Comparison of ENCODE assay signal across 8 mouse cellular contexts in the genomic region with DNA sequence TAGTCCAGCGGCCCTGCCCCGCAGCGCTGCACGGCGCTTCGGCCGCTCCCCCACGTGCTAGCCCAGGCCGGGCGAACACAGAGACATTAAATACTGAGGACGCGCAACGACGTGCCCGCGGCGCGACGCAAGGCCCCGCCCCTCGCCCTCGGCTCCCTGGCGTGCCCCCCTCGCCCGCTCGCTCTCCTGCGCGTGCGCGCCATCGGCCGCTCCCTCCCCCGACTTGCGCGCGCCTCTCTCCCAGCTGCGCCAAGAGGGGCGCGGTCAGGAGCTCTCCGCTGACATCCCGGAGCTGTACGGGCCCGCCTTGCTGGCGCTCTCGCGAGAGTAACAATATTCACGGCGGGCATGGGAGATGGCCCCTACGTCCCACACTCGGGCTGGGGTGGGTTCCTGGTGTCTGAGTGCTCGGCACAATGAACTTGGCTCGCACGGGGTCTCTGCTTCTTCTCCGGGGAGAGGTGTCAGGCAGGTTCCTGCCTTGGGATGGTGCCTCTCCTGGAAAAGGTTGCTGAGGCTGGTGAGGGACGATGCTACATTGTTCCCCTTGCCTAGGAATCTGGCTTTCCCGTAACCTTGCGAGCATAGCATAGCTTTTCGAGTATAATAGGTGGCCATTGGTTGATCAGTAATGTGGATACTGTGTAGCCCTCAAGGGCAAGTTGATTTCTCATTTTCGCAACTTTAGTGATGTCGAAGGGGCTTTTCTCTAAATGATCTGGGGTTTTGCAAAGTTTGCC. TPM values are rescaled to one million over a fixed set of nuclear protein-coding genes. Genes with fewer than 3 reads are reported as not detected.
DNase-seq lines count a peak whose midpoint lies in the region; ATAC-seq and TF ChIP-seq lines count a peak whose summit lies in the region.

TSS of gene Akap1 (minus strand) at position 129 of the 740 bp plus-strand sequence.

- peak; percentile 88 for DNase-seq in MEL-GATA-1-ER (ENCODE audit: extremely low read depth, low read depth)
- DNase-seq in cerebellum, adult 8-10 months = peak; percentile 96
- DNase-seq in hindbrain, embryonic 10.5 days (ENCODE audit: low spot score) = peak; percentile 98
- DNase-seq in layer of hippocampus, adult 9-11 months = peak; percentile 98
- peak; percentile 98 for DNase-seq in lung, postnatal 0 days (ENCODE audit: low spot score)
- DNase-seq in ovary, postnatal 36 days (ENCODE audit: low spot score) = peak; percentile 99
- DNase-seq in thymus, postnatal 25 days = peak; percentile 97

- peak within 1 kb of the TSS; percentile 71 for H3K9ac ChIP-seq in lung, postnatal 0 days (replicated peaks; ENCODE audit: low read depth)

- H3K27ac ChIP-seq in hindbrain, embryonic 10.5 days = peak within 1 kb of the TSS; percentile 96
- H3K27ac ChIP-seq in lung, postnatal 0 days (ENCODE audit: low read length) = peak within 1 kb of the TSS; percentile 81

- 1% methylated on average over 60 of the region's 60 CpGs for WGBS in hindbrain, embryonic 10.5 days
- WGBS in lung, postnatal 0 days = 5% methylated on average over 57 of the region's 60 CpGs

- ATAC-seq in frontal cortex, adult (ENCODE audit: low TSS enrichment) = peak; percentile 96
- ATAC-seq in lung, postnatal 0 days = peak; percentile 97

- H3K4me3 ChIP-seq in hindbrain, embryonic 10.5 days = peak within 1 kb of the TSS; percentile 75
- H3K4me3 ChIP-seq in lung, postnatal 0 days (ENCODE audit: low read depth, low read length) = peak within 1 kb of the TSS; percentile 66

- H3K9me3 ChIP-seq in hindbrain, embryonic 10.5 days = no peaks in the 10 kb centered on the region
- no peaks in the 10 kb centered on the region for H3K9me3 ChIP-seq in lung, postnatal 0 days (ENCODE audit: low read length)

- no peaks in the 10 kb centered on the region for H3K36me3 ChIP-seq in hindbrain, embryonic 10.5 days
- H3K36me3 ChIP-seq in lung, postnatal 0 days (ENCODE audit: insufficient read depth, low read length) = no peaks in the 10 kb centered on the region

- peaks cover 21% of the 10 kb centered on the region; the same call in 1 of the 2 replicates for H3K27me3 ChIP-seq in hindbrain, embryonic 10.5 days (ENCODE audit: insufficient read depth, poor library complexity, severe bottlenecking)
- H3K27me3 ChIP-seq in lung, postnatal 0 days (replicated peaks; ENCODE audit: insufficient read depth, low read length) = no peaks in the 10 kb centered on the region

- peaks cover 44% of the 10 kb centered on the region for H3K4me1 ChIP-seq in hindbrain, embryonic 10.5 days (replicated peaks)
- peaks cover 10% of the 10 kb centered on the region; the same call in 1 of the 2 replicates for H3K4me1 ChIP-seq in lung, postnatal 0 days (ENCODE audit: insufficient read depth, low read depth, low read length)

- peak within 1 kb of the TSS; percentile 99 for H3K4me2 ChIP-seq in lung, postnatal 0 days (replicated peaks; ENCODE audit: low read depth, low read length)

- TF ChIP-seq CTCF in lung, postnatal 0 days (IDR thresholded peaks at IDR 0.05) = no peak

- no peak for TF ChIP-seq EP300 in lung, postnatal 0 days (IDR thresholded peaks at IDR 0.05)

RNA-seq across cellular contexts. Expression of gene Akap1, which starts in this region (rescaled TPM):
- 17.7 and 19.6 TPM in 2 replicates for polyA plus RNA-seq in hindbrain, embryonic 10.5 days (2016; fragmentation: Nextera tagmentation; extraction: Ambion mirVana)
- polyA plus RNA-seq in lung, postnatal 0 days (2015; fragmentation: Nextera tagmentation; extraction: Ambion mirVana) = 12.6 and 13.5 TPM in 2 replicates

Comparison
In these comparisons a context has a peak if more than half of its experiments do, and no peak if none do; other contexts are left out.
1. Peak in every context shown above with its lines: DNase-seq, ATAC-seq, H3K4me3 ChIP-seq and H3K27ac ChIP-seq.